Mouse (Mus musculus) liver, embryonic 14.5 days (tissue): ENCODE measurements around the gene Elavl1.

ENCODE experiments used
- CTCF ChIP-seq: IDR thresholded peaks from 2 replicates; pipeline ENCODE4 v1.5.1; 2016; ENCODE audit warnings: antibody characterized with exemption, low read depth, control low read depth
- EP300 ChIP-seq: IDR thresholded peaks from 2 replicates; pipeline ENCODE4 v1.6.1; 2016; ENCODE audit warnings: antibody characterized with exemption, low read depth

DNA sequence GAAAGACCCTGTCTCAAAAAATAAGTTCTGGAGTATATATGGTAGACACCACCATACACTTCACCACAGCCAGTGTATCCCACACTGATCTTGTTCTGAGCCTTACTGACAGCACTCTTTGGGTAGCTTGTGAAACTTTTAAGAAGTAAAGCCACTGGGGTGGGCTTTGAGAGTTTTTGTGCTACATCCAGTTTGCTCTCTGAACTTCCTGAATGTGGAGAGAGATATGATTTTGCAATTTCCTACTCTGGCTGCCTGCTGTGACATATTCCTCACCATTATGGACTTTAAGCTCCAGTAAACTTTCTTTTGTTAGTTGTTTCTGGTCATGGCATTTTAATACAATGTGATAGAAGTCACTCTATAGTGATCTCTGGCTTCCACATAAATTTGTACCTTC, 13.1 kb downstream of the Elavl1 start:
- TF ChIP-seq CTCF = no peak
- TF ChIP-seq EP300 = no peak
